Mouse (Mus musculus) brain, embryonic 14.5 days (tissue): ENCODE data around the gene Cd27.

ENCODE experiments used
- CTCF ChIP-seq: fragments of 200-500 bp; IDR thresholded peaks from 2 replicates; pipeline ENCODE4 v1.5.1; 2012; ENCODE audit warnings: inconsistent platforms, mild to moderate bottlenecking, moderate library complexity, borderline replicate concordance; ENCODE audit not compliant: insufficient read depth, insufficient read length; ENCODE audit errors: extremely low read depth
- POLR2A ChIP-seq: fragments of 200-500 bp; IDR thresholded peaks from 2 replicates; pipeline ENCODE4 v1.6.1; 2012; ENCODE audit warnings: mild to moderate bottlenecking, inconsistent platforms, borderline replicate concordance; ENCODE audit not compliant: poor library complexity, insufficient read depth, insufficient read length, severe bottlenecking; ENCODE audit errors: extremely low read depth

- TF ChIP-seq CTCF (no peak), POLR2A (no peak)
Observed at GRCm38 (mm10) chr6:125265239-125265638, 28.4 kb upstream of the Cd27 start.
